Mouse (Mus musculus) forebrain, embryonic 10.5 days (tissue): ENCODE measurements around the gene Lrrc4. TPM values are rescaled to one million over a fixed set of nuclear protein-coding genes. Genes with fewer than 3 reads are reported as not detected.

Source experiments
- DNase-seq: peaks from one replicate; pipeline ENCODE4 v3.0.0-alpha.2; 2017; ENCODE audit warnings: low spot score; ENCODE audit errors: extremely low spot score
- H3K27ac ChIP-seq: fragments of 300-500 bp; sonication (generic); 2 replicates; pipeline ENCODE4 v1.5.1; 2016; ENCODE audit warnings: mild to moderate bottlenecking
- H3K27me3 ChIP-seq: fragments of 300-500 bp; sonication (generic); 2 replicates; pipeline ENCODE4 v1.6.1; 2016; ENCODE audit warnings: mild to moderate bottlenecking; ENCODE audit not compliant: poor library complexity, severe bottlenecking
- H3K36me3 ChIP-seq: fragments of 300-500 bp; sonication (generic); replicated peaks from 2 replicates; pipeline ENCODE4 v1.6.1; 2016; ENCODE audit warnings: mild to moderate bottlenecking, moderate library complexity
- H3K4me1 ChIP-seq: fragments of 300-500 bp; sonication (generic); 2 replicates; pipeline ENCODE4 v1.6.1; 2016
- H3K4me3 ChIP-seq: fragments of 300-500 bp; sonication (generic); 2 replicates; pipeline ENCODE4 v1.5.1; 2016; ENCODE audit warnings: mild to moderate bottlenecking, moderate library complexity
- H3K9me3 ChIP-seq: fragments of 300-500 bp; sonication (generic); 2 replicates; pipeline ENCODE4 v1.6.1; 2016; ENCODE audit warnings: mild to moderate bottlenecking, moderate library complexity
- WGBS: fragments of 180-500 bp; shearing (Covaris S2); methylation state at CpG from one replicate; pipeline ENCODE4 v1.1.7; 2016; 5-methylcytosine and 5-hydroxymethylcytosine counted together
- polyA plus RNA-seq: library from polyadenylated mRNA; unstranded; fragments of >200 nt; fragmentation: Nextera tagmentation; extraction: Ambion mirVana; gene quantifications from 2 replicates; pipeline ENCODE4 v1.2.1, GENCODE M21; 2016

The Lrrc4 gene
- polyA plus RNA-seq, 1 experiment from 2014 or later, result 2.0 TPM

GRCm38 (mm10) chr6:28783082-28783647, 48.4 kb downstream of the Lrrc4 start:
- H3K36me3 ChIP-seq, result no peaks in the 10 kb centered on the region
- peaks cover 46% of the 10 kb centered on the region for H3K4me1 ChIP-seq
- H3K27ac ChIP-seq, result peak overlapping the region; percentile 77
- H3K9me3 ChIP-seq, result no peaks in the 10 kb centered on the region
- 59% methylated on average over 4 of the region's 4 CpGs for WGBS
- no peak for DNase-seq
- no peak overlapping the region for H3K4me3 ChIP-seq
- H3K27me3 ChIP-seq, result no peaks in the 10 kb centered on the region

GRCm38 (mm10) chr6:28781696-28782095, 49.9 kb downstream of the Lrrc4 start:
- Histone ChIP-seq H3K27ac (no peak overlapping the region), H3K36me3 (no peaks in the 10 kb centered on the region), H3K4me1 (peaks cover 42% of the 10 kb centered on the region), H3K9me3 (no peaks in the 10 kb centered on the region), H3K4me3 (no peak overlapping the region), H3K27me3 (no peaks in the 10 kb centered on the region)
- 91% methylated on average over 3 of the region's 3 CpGs for WGBS
- no peak for DNase-seq

DNA sequence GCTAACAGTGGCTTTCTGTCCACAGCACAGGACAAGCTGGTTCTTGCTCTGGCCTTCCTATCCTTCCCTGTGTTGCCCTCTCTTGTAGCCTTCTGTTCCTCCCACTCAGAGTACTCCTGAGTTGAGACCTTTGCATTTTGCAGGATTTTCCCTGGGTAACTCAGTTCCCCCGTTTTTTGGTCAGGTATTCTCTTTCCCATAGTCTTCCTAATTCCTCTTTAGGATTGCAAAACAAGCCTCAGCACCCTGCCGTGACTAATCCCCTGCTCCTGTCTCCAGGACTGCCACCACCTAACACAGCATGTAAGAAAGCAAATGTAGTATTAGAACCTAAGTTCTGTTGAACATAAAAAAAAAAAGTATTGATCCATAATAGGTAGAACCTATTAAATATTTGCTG, 60.2 kb downstream of the Lrrc4 start:
- peaks cover 6% of the 10 kb centered on the region; the same call in 1 of the 2 replicates for H3K9me3 ChIP-seq
- H3K4me1 ChIP-seq, result peaks cover 18% of the 10 kb centered on the region
- DNase-seq, result no peak
- H3K4me3 ChIP-seq, result no peak overlapping the region
- H3K27ac ChIP-seq, result peak overlapping the region; percentile 40; the same call in 1 of the 2 replicates
- WGBS, result 12% methylated on average over 2 of the region's 2 CpGs
- no peaks in the 10 kb centered on the region for H3K27me3 ChIP-seq
- H3K36me3 ChIP-seq, result peaks cover 25% of the 10 kb centered on the region

- Histone ChIP-seq H3K4me3 (no peak overlapping the region), H3K36me3 (peaks cover 19% of the 10 kb centered on the region), H3K4me1 (peaks cover 19% of the 10 kb centered on the region), H3K9me3 (peaks cover 6% of the 10 kb centered on the region; the same call in 1 of the 2 replicates), H3K27ac (peak overlapping the region; percentile 44; the same call in 1 of the 2 replicates), H3K27me3 (no peaks in the 10 kb centered on the region)
- 94% methylated on average over 6 of the region's 6 CpGs for WGBS
- no peak for DNase-seq
Measured at GRCm38 (mm10) chr6:28767891-28768481, 63.6 kb downstream of the Lrrc4 start.

DNA sequence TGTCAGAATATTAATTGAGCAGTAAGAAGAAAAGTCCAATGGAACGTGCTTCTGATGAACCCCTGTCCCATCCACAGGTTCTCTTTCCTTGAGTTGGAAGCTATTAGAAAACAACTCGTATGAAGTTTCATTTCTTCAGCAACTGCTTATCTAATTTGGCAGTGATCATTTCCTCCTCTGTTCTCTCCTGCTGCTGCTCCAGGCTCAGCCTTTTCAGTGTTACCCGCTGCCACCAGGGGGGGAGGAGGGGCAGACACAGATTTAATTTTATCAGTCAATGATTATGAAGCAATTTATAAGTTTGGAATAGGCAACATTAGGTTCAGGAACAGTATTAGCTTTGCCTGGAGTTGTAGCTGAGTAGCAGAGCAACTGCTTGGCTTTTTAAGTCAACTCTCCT, 64.9 kb downstream of the Lrrc4 start:
- 82% methylated on average over 3 of the region's 3 CpGs for WGBS
- peaks cover 30% of the 10 kb centered on the region for H3K4me1 ChIP-seq
- peaks cover 19% of the 10 kb centered on the region for H3K36me3 ChIP-seq
- DNase-seq, result no peak
- H3K9me3 ChIP-seq, result peaks cover 6% of the 10 kb centered on the region; the same call in 1 of the 2 replicates
- H3K27ac ChIP-seq, result no peak overlapping the region
- no peaks in the 10 kb centered on the region for H3K27me3 ChIP-seq
- H3K4me3 ChIP-seq, result no peak overlapping the region

GRCm38 (mm10) chr6:28762132-28762775, 69.3 kb downstream of the Lrrc4 start:
- no peaks in the 10 kb centered on the region for H3K27me3 ChIP-seq
- WGBS, result 18% methylated on average over 5 of the region's 5 CpGs
- H3K27ac ChIP-seq, result peak overlapping the region; percentile 65
- H3K4me1 ChIP-seq, result peaks cover 56% of the 10 kb centered on the region
- H3K36me3 ChIP-seq, result no peaks in the 10 kb centered on the region
- H3K4me3 ChIP-seq, result no peak overlapping the region
- DNase-seq, result no peak
- no peaks in the 10 kb centered on the region for H3K9me3 ChIP-seq

- no peak for DNase-seq
- Histone ChIP-seq H3K4me3 (no peak overlapping the region), H3K27me3 (no peaks in the 10 kb centered on the region), H3K27ac (no peak overlapping the region), H3K4me1 (peaks cover 61% of the 10 kb centered on the region), H3K36me3 (no peaks in the 10 kb centered on the region), H3K9me3 (no peaks in the 10 kb centered on the region)
- WGBS, result 28% methylated on average over 3 of the region's 3 CpGs
Measured at GRCm38 (mm10) chr6:28761728-28762127, 69.8 kb downstream of the Lrrc4 start.

DNA sequence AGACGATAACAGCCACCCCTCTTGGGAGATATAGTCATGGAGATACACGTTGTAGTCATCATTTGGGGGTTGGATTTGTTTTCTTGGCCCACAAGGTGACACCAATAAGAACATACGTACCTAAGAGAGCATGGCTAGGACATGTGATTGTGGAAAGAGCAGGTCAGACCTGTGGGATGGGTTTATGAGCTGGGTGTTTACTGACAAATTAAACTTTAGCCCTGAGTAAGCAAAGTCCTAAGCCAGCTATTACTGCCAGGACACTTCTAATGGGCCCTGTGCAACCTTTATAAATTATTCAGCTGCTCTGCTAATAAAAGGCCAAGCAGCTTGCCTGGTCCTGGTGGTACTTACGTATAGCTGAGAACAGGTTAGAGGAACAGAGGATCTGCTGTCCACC, 73.3 kb downstream of the Lrrc4 start:
- Histone ChIP-seq H3K9me3 (no peaks in the 10 kb centered on the region), H3K27ac (no peak overlapping the region), H3K36me3 (no peaks in the 10 kb centered on the region), H3K4me1 (peaks cover 84% of the 10 kb centered on the region), H3K4me3 (no peak overlapping the region), H3K27me3 (no peaks in the 10 kb centered on the region)
- DNase-seq, result no peak
- 92% methylated on average over 4 of the region's 4 CpGs for WGBS

- Histone ChIP-seq H3K9me3 (no peaks in the 10 kb centered on the region), H3K4me1 (peaks cover 70% of the 10 kb centered on the region), H3K27me3 (no peaks in the 10 kb centered on the region), H3K4me3 (no peak overlapping the region), H3K36me3 (no peaks in the 10 kb centered on the region), H3K27ac (peak overlapping the region; percentile 72)
- WGBS, result 59% methylated on average over 10 of the region's 10 CpGs
- peak; percentile 36 for DNase-seq
Measured at GRCm38 (mm10) chr6:28756306-28757018, 75.1 kb downstream of the Lrrc4 start.

DNA sequence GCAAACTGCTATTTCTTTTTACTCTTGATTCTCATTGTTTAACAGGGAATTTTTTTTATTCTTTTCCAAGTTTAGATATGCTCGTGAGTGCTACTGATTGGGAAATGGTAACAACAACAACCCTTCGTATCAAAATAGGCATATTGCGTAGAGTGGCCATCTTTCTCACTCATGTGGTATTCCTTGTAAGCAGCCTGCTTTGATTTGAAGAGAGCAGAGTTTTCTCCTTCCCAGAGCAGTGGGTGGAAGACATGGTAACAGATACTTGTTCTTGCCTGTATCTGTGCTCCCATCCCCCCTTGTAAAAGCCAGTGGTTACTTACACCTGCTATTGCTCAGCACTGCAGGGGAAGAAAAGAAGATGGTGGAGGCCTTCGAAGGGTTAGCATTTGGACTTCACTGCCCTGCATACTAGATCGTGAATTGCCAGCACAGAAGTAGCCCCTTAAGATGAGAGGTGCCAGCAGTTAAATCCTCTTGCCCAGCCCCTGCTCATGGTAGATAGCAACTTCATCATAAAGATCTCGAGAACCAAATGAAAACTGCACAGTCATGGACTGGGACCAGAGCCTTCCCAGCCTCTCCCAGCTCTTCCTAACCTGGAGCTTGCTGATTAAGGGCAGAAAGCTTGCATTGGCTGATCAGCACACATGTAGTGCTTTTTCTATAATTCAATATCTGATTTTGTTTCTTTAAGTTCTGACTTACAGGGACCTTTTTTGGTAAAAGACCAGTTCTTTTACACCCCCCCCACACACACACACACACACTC, 77.2 kb downstream of the Lrrc4 start:
- Histone ChIP-seq H3K4me3 (no peak overlapping the region), H3K36me3 (0 out of 2 replicates have a peak, but pooled peaks cover 3% of the 10 kb centered on the region), H3K9me3 (no peaks in the 10 kb centered on the region), H3K4me1 (peaks cover 50% of the 10 kb centered on the region), H3K27me3 (no peaks in the 10 kb centered on the region), H3K27ac (no peak overlapping the region)
- WGBS, result 88% methylated on average over 6 of the region's 6 CpGs
- DNase-seq, result no peak

- Histone ChIP-seq H3K27me3 (no peaks in the 10 kb centered on the region), H3K36me3 (0 out of 2 replicates have a peak, but pooled peaks cover 3% of the 10 kb centered on the region), H3K27ac (no peak overlapping the region), H3K4me3 (no peak overlapping the region), H3K4me1 (peaks cover 47% of the 10 kb centered on the region), H3K9me3 (no peaks in the 10 kb centered on the region)
- WGBS, result 81% methylated on average over 5 of the region's 5 CpGs
- DNase-seq, result no peak
Measured at GRCm38 (mm10) chr6:28753681-28754080, 77.9 kb downstream of the Lrrc4 start.

- H3K4me3 ChIP-seq, result no peak overlapping the region
- H3K27me3 ChIP-seq, result no peaks in the 10 kb centered on the region
- WGBS, result 96% methylated on average over 5 of the region's 5 CpGs
- H3K4me1 ChIP-seq, result peaks cover 47% of the 10 kb centered on the region
- 0 out of 2 replicates have a peak, but pooled peaks cover 3% of the 10 kb centered on the region for H3K36me3 ChIP-seq
- no peak for DNase-seq
- H3K27ac ChIP-seq, result no peak overlapping the region
- H3K9me3 ChIP-seq, result no peaks in the 10 kb centered on the region
Measured at GRCm38 (mm10) chr6:28753217-28753616, 78.3 kb downstream of the Lrrc4 start.
